Mouse (Mus musculus) hindbrain, embryonic 15.5 days (tissue): ENCODE data around the gene Nprl3. TPM values are rescaled to one million over a fixed set of nuclear protein-coding genes. Genes with fewer than 3 reads are reported as not detected.
A peak's percentile ranks its signal among the peaks of the same experiment; 100 is the strongest.
"Not testable (repeated sequence)": the region's sequence is repeated elsewhere in the genome, so short reads cannot be mapped to it uniquely, and the experiment has no call there.

ENCODE experiments used
- ATAC-seq: fragments of 200-750 bp; cut with Nextera tagmentation; 2 replicates; pipeline ENCODE4 v1.8.0; 2017; ENCODE audit warnings: low read depth, moderate number of reproducible peaks, moderate TSS enrichment; ENCODE audit not compliant: low FRiP score
- H3K27ac ChIP-seq: fragments of 300-500 bp; sonication (generic); replicated peaks from 2 replicates; pipeline ENCODE4 v1.5.1; 2015; ENCODE audit warnings: mild to moderate bottlenecking, inconsistent platforms
- H3K27me3 ChIP-seq: fragments of 300-500 bp; sonication (generic); 2 replicates; pipeline ENCODE4 v1.6.1; 2015; ENCODE audit warnings: control low read depth, inconsistent platforms
- H3K36me3 ChIP-seq: fragments of 300-500 bp; sonication (generic); 2 replicates; pipeline ENCODE4 v1.6.1; 2015; ENCODE audit warnings: control low read depth, inconsistent platforms
- H3K4me1 ChIP-seq: fragments of 300-500 bp; sonication (generic); replicated peaks from 2 replicates; pipeline ENCODE4 v1.6.1; 2015; ENCODE audit warnings: control low read depth, inconsistent platforms
- H3K4me2 ChIP-seq: fragments of 300-500 bp; sonication (generic); 2 replicates; pipeline ENCODE4 v1.6.1; 2015; ENCODE audit warnings: moderate library complexity, mild to moderate bottlenecking, inconsistent platforms
- H3K4me3 ChIP-seq: fragments of 300-500 bp; sonication (generic); 2 replicates; pipeline ENCODE4 v1.5.1; 2015; ENCODE audit warnings: mild to moderate bottlenecking, inconsistent platforms
- H3K9ac ChIP-seq: fragments of 300-500 bp; sonication (generic); 2 replicates; pipeline ENCODE4 v1.6.1; 2015; ENCODE audit warnings: inconsistent platforms
- H3K9me3 ChIP-seq: fragments of 300-500 bp; sonication (generic); 2 replicates; pipeline ENCODE4 v1.6.1; 2016; ENCODE audit warnings: control low read depth, inconsistent platforms
- WGBS: fragments of 180-500 bp; shearing (Covaris S2); methylation state at CpG from one replicate; pipeline ENCODE4 v1.1.7; 2015; 5-methylcytosine and 5-hydroxymethylcytosine counted together
- polyA plus RNA-seq: library from polyadenylated mRNA; unstranded; fragments of >200 nt; fragmentation: Nextera tagmentation; extraction: Ambion mirVana; gene quantifications from 2 replicates; pipeline ENCODE4 v1.2.1, GENCODE M21; 2015

The Nprl3 gene
- polyA plus RNA-seq, 1 experiment from 2014 or later: 43.9 TPM

GRCm38 (mm10) chr11:32220607-32221224 is 46.8 kb downstream of the Nprl3 start:
- Histone ChIP-seq H3K4me1 (peaks cover 57% of the 10 kb centered on the region), H3K9ac (peak overlapping the region; percentile 75; the same call in 1 of the 2 replicates), H3K9me3 (no peaks in the 10 kb centered on the region), H3K27me3 (peaks cover 19% of the 10 kb centered on the region), H3K36me3 (no peaks in the 10 kb centered on the region), H3K4me2 (peak overlapping the region; percentile 98), H3K4me3 (peak overlapping the region; percentile 69), H3K27ac (no peak overlapping the region)
- WGBS: 41% methylated on average over 10 of the region's 10 CpGs
- ATAC-seq: no peak

DNA sequence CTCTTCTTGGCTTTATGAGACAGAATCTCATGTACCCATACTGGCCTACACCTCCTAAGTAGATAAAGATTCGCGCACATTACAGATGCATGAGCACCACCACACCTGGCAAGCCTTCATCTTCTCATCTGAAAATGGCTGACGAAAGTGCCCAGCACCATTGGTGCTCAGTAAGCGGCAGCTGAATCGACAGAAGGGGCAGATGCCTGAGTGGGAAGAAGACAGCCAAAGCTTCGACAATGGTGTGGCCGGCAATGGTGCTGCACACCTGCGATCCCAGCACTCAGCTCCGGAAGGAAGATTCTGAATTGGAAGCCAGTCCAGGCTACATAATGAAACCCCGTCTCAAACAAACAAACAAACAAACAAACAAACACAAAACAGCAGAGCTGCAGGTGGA is 48.2 kb downstream of the Nprl3 start:
- Histone ChIP-seq H3K4me2 (peak overlapping the region; percentile 98; the same call in 1 of the 2 replicates), H3K9me3 (no peaks in the 10 kb centered on the region), H3K9ac (no peak overlapping the region), H3K4me1 (peaks cover 43% of the 10 kb centered on the region), H3K36me3 (no peaks in the 10 kb centered on the region), H3K4me3 (no peak overlapping the region), H3K27me3 (peaks cover 17% of the 10 kb centered on the region), H3K27ac (no peak overlapping the region)
- ATAC-seq: no peak
- WGBS: 84% methylated on average over 10 of the region's 10 CpGs

GRCm38 (mm10) chr11:32218501-32219050 is 48.9 kb downstream of the Nprl3 start:
- Histone ChIP-seq H3K27me3 (peaks cover 10% of the 10 kb centered on the region), H3K4me3 (no peak overlapping the region), H3K9me3 (no peaks in the 10 kb centered on the region), H3K9ac (no peak overlapping the region), H3K4me1 (peaks cover 41% of the 10 kb centered on the region), H3K4me2 (peak overlapping the region; percentile 7; the same call in 1 of the 2 replicates), H3K27ac (no peak overlapping the region), H3K36me3 (no peaks in the 10 kb centered on the region)
- WGBS: 57% methylated on average over 6 of the region's 6 CpGs
- ATAC-seq: no peak

- H3K4me2 ChIP-seq: no peak overlapping the region
- no peak overlapping the region for H3K27ac ChIP-seq
- peaks cover 30% of the 10 kb centered on the region for H3K4me1 ChIP-seq
- 23% methylated on average over 8 of the region's 8 CpGs for WGBS
- ATAC-seq: peak; percentile 32; the same call in 1 of the 2 replicates
- H3K27me3 ChIP-seq: no peaks in the 10 kb centered on the region; the same call in 1 of the 2 replicates
- no peaks in the 10 kb centered on the region for H3K9me3 ChIP-seq
- H3K36me3 ChIP-seq: no peaks in the 10 kb centered on the region
- H3K4me3 ChIP-seq: no peak overlapping the region
- no peak overlapping the region for H3K9ac ChIP-seq
Measured at GRCm38 (mm10) chr11:32216851-32217250, 50.7 kb downstream of the Nprl3 start.

DNA sequence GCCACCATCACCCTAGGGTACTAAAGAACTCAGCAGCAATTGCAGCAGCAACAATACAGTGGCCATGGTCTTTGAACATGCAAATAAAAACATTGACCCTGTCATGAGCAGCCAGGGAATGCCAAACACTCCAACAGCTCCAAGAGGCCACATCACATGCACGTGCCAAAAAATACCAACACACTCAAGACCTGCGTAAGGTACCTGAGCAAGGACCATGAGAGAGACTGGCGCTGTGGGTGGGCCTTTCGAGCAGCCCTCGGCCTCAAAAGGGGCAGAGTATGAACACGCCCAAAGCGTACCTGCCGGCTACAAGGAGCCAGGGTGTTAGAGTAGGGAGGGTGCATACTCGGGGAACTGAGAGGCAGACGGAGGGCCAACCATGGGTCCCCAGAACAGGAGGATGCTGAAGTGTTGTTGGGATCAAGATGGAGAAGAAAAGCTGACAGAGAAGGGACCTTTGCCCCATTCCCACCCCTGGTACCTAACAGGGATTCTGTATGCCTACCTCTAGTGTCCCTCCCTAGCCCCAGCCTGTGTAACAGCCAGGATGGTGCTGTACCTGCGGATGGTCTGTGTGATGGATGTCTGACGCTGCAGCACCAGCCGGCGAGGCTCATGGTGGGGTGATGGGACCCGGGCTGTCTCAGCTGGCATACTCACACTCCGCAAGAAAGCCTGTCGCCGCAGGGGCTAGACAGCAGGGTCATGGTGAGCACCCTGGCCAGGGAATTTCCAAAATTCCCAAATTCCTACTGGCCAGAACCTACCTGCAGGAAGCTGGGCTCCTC is 51.9 kb downstream of the Nprl3 start:
- no peak for ATAC-seq
- Histone ChIP-seq H3K4me1 (peaks cover 19% of the 10 kb centered on the region), H3K4me2 (no peak overlapping the region), H3K27me3 (no peaks in the 10 kb centered on the region), H3K9me3 (no peaks in the 10 kb centered on the region), H3K4me3 (no peak overlapping the region), H3K36me3 (no peaks in the 10 kb centered on the region), H3K27ac (no peak overlapping the region), H3K9ac (no peak overlapping the region)
- 95% methylated on average over 18 of the region's 18 CpGs for WGBS

DNA sequence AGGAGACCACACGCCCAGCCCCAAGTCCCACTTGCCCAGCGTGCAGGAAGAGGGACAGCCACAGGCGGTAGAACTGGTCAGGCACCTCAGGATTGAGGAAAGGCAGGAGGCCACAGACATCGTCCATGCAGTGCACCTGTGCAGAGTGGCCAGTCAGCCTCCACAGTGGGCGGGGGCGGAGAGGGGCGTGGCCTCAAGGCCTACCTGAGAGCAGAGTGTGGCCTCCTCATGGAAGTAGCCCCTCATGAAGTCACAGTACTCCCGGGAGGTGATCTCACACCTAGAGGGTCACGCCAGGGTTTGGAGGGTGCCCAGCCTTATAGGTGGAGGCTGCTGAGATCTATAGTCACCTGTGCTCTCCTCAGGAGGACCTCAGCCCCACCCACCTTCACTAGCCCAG is 56.9 kb downstream of the Nprl3 start:
- no peak overlapping the region for H3K4me3 ChIP-seq

DNA sequence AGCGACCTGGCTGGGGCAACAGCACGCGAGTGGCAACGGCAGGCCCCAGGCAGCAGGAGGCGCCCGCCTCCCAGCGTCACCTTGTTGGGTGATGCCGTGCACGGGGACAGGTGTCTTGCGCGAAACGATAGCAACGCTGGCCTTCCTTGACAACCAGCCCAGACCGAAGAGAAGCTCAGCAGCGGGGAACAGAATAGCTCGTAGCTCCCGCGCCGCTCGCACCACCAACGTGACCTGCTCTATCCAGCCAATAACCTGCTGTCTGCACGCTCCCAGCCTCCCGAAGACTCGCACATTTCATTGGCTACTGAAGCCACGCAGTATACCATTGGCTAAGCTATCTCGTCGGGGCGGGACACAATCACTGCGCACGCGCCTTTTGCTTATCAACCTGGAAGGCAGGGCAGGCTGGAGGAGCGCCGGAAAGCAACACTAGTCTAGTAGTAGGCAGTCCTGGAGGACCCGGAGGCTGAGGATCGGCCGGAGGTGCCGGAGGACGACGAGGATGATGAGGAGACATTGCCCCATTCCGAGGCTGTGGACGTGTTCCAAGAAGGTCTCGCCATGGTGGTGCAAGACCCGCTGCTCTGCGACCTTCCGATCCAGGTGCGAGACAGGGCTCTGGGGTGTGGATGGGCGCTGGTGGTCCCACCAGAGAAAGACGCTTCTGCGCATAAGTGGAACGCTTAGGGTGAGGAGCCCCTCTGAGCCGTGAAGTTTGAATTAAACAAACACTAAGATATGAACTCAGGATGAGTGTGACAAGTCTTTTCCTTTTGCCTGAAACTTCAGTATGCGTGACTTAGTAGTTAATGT is 62.2 kb downstream of the Nprl3 start, which contains the start of gene Snrnp25:
Snrnp25 (plus strand) TSS at position 358 of the 816 bp plus-strand sequence.
- peaks cover 6% of the 10 kb centered on the region; the same call in 1 of the 2 replicates for H3K36me3 ChIP-seq
- peak within 1 kb of the TSS; percentile 76 for H3K9ac ChIP-seq
- under 1% methylated on average over 52 of the region's 52 CpGs for WGBS
- H3K4me2 ChIP-seq: peak within 1 kb of the TSS; percentile 80
- peak; percentile 100 for ATAC-seq
- H3K27ac ChIP-seq: peak within 1 kb of the TSS; percentile 55
- no peaks in the 10 kb centered on the region for H3K9me3 ChIP-seq
- peaks cover 4% of the 10 kb centered on the region; the same call in 1 of the 2 replicates for H3K27me3 ChIP-seq
- peaks cover 16% of the 10 kb centered on the region for H3K4me1 ChIP-seq
- H3K4me3 ChIP-seq: peak within 1 kb of the TSS; percentile 67

More for the DNA sequence above, 56.9 kb downstream of the Nprl3 start:
- no peak overlapping the region for H3K4me2 ChIP-seq
- no peak overlapping the region for H3K27ac ChIP-seq
- H3K9ac ChIP-seq: no peak overlapping the region
- no peak for ATAC-seq
- no peaks in the 10 kb centered on the region for H3K27me3 ChIP-seq
- H3K4me1 ChIP-seq: peaks cover 8% of the 10 kb centered on the region
- H3K9me3 ChIP-seq: no peaks in the 10 kb centered on the region
- H3K36me3 ChIP-seq: peaks cover 6% of the 10 kb centered on the region; the same call in 1 of the 2 replicates
- 93% methylated on average over 9 of the region's 9 CpGs for WGBS

- Histone ChIP-seq H3K4me2 (no peak overlapping the region), H3K9ac (no peak overlapping the region), H3K27ac (no peak overlapping the region), H3K9me3 (no peaks in the 10 kb centered on the region), H3K4me3 (no peak overlapping the region), H3K27me3 (peaks cover 4% of the 10 kb centered on the region; the same call in 1 of the 2 replicates), H3K4me1 (peaks cover 16% of the 10 kb centered on the region), H3K36me3 (no peaks in the 10 kb centered on the region)
- no peak for ATAC-seq
- 84% methylated on average over 11 of the region's 11 CpGs for WGBS
Measured at GRCm38 (mm10) chr11:32201922-32202685, 65.4 kb downstream of the Nprl3 start.

DNA sequence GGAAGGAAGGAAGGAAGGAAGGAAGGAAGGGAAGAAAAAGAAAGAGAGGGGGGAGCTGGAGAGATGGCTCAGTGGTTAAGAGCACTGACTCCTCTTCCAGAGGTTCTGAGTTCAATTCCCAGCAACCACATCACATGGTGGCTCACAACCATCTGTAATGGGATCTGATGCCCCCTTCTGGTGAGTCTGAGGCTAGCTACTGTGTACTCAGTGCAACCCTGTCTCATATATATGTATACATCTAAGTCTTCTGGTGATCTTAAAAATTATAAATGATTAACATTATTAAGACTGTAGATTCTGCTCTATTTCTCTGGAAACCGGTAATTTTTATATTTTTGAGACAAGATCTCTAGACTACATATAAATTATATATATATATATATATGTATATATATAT is 66.5 kb downstream of the Nprl3 start:
- H3K27me3 ChIP-seq, H3K4me2 ChIP-seq, H3K9ac ChIP-seq, H3K9me3 ChIP-seq, H3K36me3 ChIP-seq, ATAC-seq, H3K4me3 ChIP-seq, H3K27ac ChIP-seq: not testable (repeated sequence)
- WGBS: 69% methylated on average over 1 of the region's 1 CpGs
- H3K4me1 ChIP-seq: peaks cover 11% of the 10 kb centered on the region

- H3K4me2 ChIP-seq: no peak within 1 kb of the TSS
- H3K36me3 ChIP-seq: no peaks in the 10 kb centered on the region
- H3K27ac ChIP-seq: no peak within 1 kb of the TSS
- H3K4me1 ChIP-seq: peaks cover 5% of the 10 kb centered on the region; the same call in 1 of the 2 replicates
- H3K4me3 ChIP-seq: no peak within 1 kb of the TSS
- no peak for ATAC-seq
- WGBS: 76% methylated on average over 10 of the region's 10 CpGs
- H3K9ac ChIP-seq: no peak within 1 kb of the TSS
- no peaks in the 10 kb centered on the region for H3K9me3 ChIP-seq
- H3K27me3 ChIP-seq: peaks cover 4% of the 10 kb centered on the region; the same call in 1 of the 2 replicates
Measured at GRCm38 (mm10) chr11:32200075-32200601, 67.4 kb downstream of the Nprl3 start, which contains the start of gene Il9r. Il9r (minus strand) TSS chr11:32200279.
